Mouse (Mus musculus) C2C12 (cell line): ENCODE measurements at regions not wholly inside any gene's neighbourhood (a gene's known extent, or its start where the extent isn't known, plus 50 kb on each side); places are given as distances from the start of the nearest gene placed in this dataset.

Experiments
- H3K27me3 ChIP-seq: one replicate; pipeline ENCODE4 v1.6.1; 2011; ENCODE audit not compliant: control insufficient read depth, insufficient read depth, insufficient read length
- H3K36me3 ChIP-seq: one replicate; pipeline ENCODE4 v1.6.1; 2011; ENCODE audit not compliant: control insufficient read depth, insufficient read depth
- H3K4me3 ChIP-seq: one replicate; pipeline ENCODE4 v1.5.1; 2011; ENCODE audit warnings: mild to moderate bottlenecking, control low read depth; ENCODE audit not compliant: poor library complexity, insufficient read depth, severe bottlenecking
- H3K79me2 ChIP-seq: one replicate; pipeline ENCODE4 v1.6.1; 2011; ENCODE audit not compliant: control insufficient read depth, insufficient read depth
- H3K79me3 ChIP-seq: one replicate; pipeline ENCODE4 v1.6.1; 2011; ENCODE audit warnings: low read depth, control low read depth
- H3ac ChIP-seq: one replicate; pipeline ENCODE3; 2011; ENCODE audit warnings: low read depth; ENCODE audit not compliant: control insufficient read depth, insufficient read length
- CEBPB ChIP-seq: IDR thresholded peaks from one replicate; pipeline ENCODE4 v1.6.1; 2011; ENCODE audit warnings: low read depth, mild to moderate bottlenecking, control low read depth, moderate library complexity
- CTCF ChIP-seq: IDR thresholded peaks from one replicate; pipeline ENCODE4 v1.5.1; 2011; ENCODE audit not compliant: control insufficient read depth, insufficient read depth, insufficient read length
- FOSL1 ChIP-seq: IDR thresholded peaks from one replicate; pipeline ENCODE4 v1.8.0; 2011; ENCODE audit warnings: mild to moderate bottlenecking, low read length; ENCODE audit not compliant: poor library complexity, insufficient read depth, severe bottlenecking
- MAX ChIP-seq: IDR thresholded peaks from one replicate; pipeline ENCODE4 v1.6.1; 2011; ENCODE audit warnings: mild to moderate bottlenecking, control low read depth
- MYOD1 ChIP-seq: IDR thresholded peaks from one replicate; pipeline ENCODE4 v1.6.1; 2011; ENCODE audit warnings: low read depth; ENCODE audit not compliant: control insufficient read depth, insufficient read length
- MYOG ChIP-seq: IDR thresholded peaks from one replicate; pipeline ENCODE4 v1.6.1; 2011; ENCODE audit not compliant: control insufficient read depth, insufficient read length; ENCODE audit errors: extremely low read depth
- USF1 ChIP-seq: IDR thresholded peaks from one replicate; pipeline ENCODE4 v1.6.1; 2011; ENCODE audit warnings: low read depth, mild to moderate bottlenecking, control low read depth, moderate library complexity

GRCm38 (mm10) chr2:106149701-106150100 lies 146.4 kb upstream of the Dnajc24 start:
- Histone ChIP-seq H3K79me3 (no peaks in the 10 kb centered on the region), H3K79me2 (no peaks in the 10 kb centered on the region), H3K27me3 (no peaks in the 10 kb centered on the region), H3ac (no peak overlapping the region), H3K4me3 (no peak overlapping the region), H3K36me3 (no peaks in the 10 kb centered on the region)
- no peak for TF ChIP-seq FOSL1
- no peak for TF ChIP-seq MYOG
- no peak for TF ChIP-seq MAX
- TF ChIP-seq MYOD1 = no peak
- TF ChIP-seq CEBPB = no peak
- TF ChIP-seq CTCF = no peak
- TF ChIP-seq USF1 = no peak

- TF ChIP-seq MYOG = no peak
- TF ChIP-seq FOSL1 = no peak
- no peak for TF ChIP-seq CTCF
- no peak for TF ChIP-seq MAX
- TF ChIP-seq USF1 = no peak
- no peak for TF ChIP-seq MYOD1
- TF ChIP-seq CEBPB = no peak
- Histone ChIP-seq H3K79me2 (no peaks in the 10 kb centered on the region), H3K79me3 (no peaks in the 10 kb centered on the region), H3ac (no peak overlapping the region), H3K36me3 (no peaks in the 10 kb centered on the region), H3K4me3 (no peak overlapping the region), H3K27me3 (no peaks in the 10 kb centered on the region)
Measured at GRCm38 (mm10) chr2:106140931-106141330, 137.6 kb upstream of the Dnajc24 start.

- Histone ChIP-seq H3ac (no peak overlapping the region), H3K79me3 (no peaks in the 10 kb centered on the region), H3K27me3 (no peaks in the 10 kb centered on the region), H3K4me3 (no peak overlapping the region), H3K36me3 (no peaks in the 10 kb centered on the region), H3K79me2 (no peaks in the 10 kb centered on the region)
- no peak for TF ChIP-seq CTCF
- no peak for TF ChIP-seq FOSL1
- TF ChIP-seq USF1 = no peak
- no peak for TF ChIP-seq MYOD1
- no peak for TF ChIP-seq MAX
- TF ChIP-seq MYOG = no peak
- no peak for TF ChIP-seq CEBPB
Measured at GRCm38 (mm10) chr2:106101002-106101401, 97.7 kb upstream of the Dnajc24 start.

GRCm38 (mm10) chr2:106086121-106086520 lies 82.8 kb upstream of the Dnajc24 start:
- Histone ChIP-seq H3K79me2 (no peaks in the 10 kb centered on the region), H3K36me3 (no peaks in the 10 kb centered on the region), H3K27me3 (no peaks in the 10 kb centered on the region), H3K4me3 (no peak overlapping the region), H3ac (no peak overlapping the region), H3K79me3 (no peaks in the 10 kb centered on the region)
- TF ChIP-seq MYOD1 (no peak), MAX (no peak), MYOG (no peak), CTCF (no peak), USF1 (no peak), FOSL1 (no peak)

- Histone ChIP-seq H3K79me3 (no peaks in the 10 kb centered on the region), H3K27me3 (no peaks in the 10 kb centered on the region), H3ac (no peak overlapping the region), H3K4me3 (no peak overlapping the region), H3K79me2 (no peaks in the 10 kb centered on the region), H3K36me3 (no peaks in the 10 kb centered on the region)
- TF ChIP-seq MYOG (no peak), USF1 (no peak), CEBPB (no peak), MAX (no peak), MYOD1 (no peak), CTCF (no peak), FOSL1 (no peak)
Measured at GRCm38 (mm10) chr2:106083801-106084800, 80.8 kb upstream of the Dnajc24 start.
